15 mouse cellular contexts compared by ENCODE assay signal in the genomic region with DNA sequence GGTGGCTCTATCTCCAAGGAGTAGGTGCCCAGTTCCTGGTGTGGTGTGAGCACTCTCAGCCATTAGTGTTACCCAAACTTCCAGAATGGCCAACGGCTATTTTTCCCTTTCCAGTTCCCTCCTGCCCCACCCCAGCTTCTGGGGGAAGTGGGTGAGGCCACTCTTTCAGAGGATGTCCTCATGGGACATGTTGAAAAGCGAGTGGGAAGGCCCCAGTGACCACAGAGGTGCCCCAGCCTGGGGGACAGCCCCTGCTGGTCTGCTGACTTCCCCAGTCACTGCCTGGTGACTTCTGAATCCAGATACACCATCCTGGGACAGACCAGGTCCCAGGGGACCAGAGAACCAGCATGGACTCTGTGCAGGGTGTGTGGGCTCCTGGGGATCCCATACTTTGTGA. TPM values are rescaled to one million over a fixed set of nuclear protein-coding genes. Genes with fewer than 3 reads are reported as not detected.
DNase-seq lines count a peak whose midpoint lies in the region; ATAC-seq and TF ChIP-seq lines count a peak whose summit lies in the region.
"Had no signal": no experiment of that assay in that cellular context is flagged by ENCODE, and none has a peak within 500 bp of the region (broad histone marks: within the 10 kb centered on the region; RNA-seq: fewer than 3 reads in every experiment).

No protein-coding gene starts in this region.

- H3K4me2 ChIP-seq in heart, embryonic 12.5 days = no peak overlapping the region
- H3K4me2 ChIP-seq: midbrain, embryonic 11.5 days; stomach, embryonic 15.5 days had no signal

- H3K4me3 ChIP-seq in heart, embryonic 10.5 days = no peak overlapping the region
- peak overlapping the region; percentile 58 for H3K4me3 ChIP-seq in bone marrow macrophage, adult 2 months (ENCODE audit: insufficient read depth, low read length)
- H3K4me3 ChIP-seq in midbrain, embryonic 10.5 days = no peak overlapping the region
- H3K4me3 ChIP-seq in heart, embryonic 12.5 days = no peak overlapping the region
- H3K4me3 ChIP-seq: stomach, embryonic 15.5 days had no signal

- H3K27me3 ChIP-seq in heart, embryonic 10.5 days (ENCODE audit: insufficient read depth, poor library complexity, severe bottlenecking) = peaks cover 38% of the 10 kb centered on the region
- H3K27me3 ChIP-seq in midbrain, embryonic 10.5 days (ENCODE audit: low read depth, poor library complexity, severe bottlenecking) = no peaks in the 10 kb centered on the region
- H3K27me3 ChIP-seq in heart, embryonic 12.5 days (replicated peaks) = peaks cover 7% of the 10 kb centered on the region; the same call in 1 of the 2 replicates
- H3K27me3 ChIP-seq: stomach, embryonic 15.5 days had no signal

- ATAC-seq in activated CD4-positive, CD25-positive, alpha-beta regulatory T cell, adult 4 months = no peak
- no peak for ATAC-seq in heart, embryonic 12.5 days (ENCODE audit: insufficient number of reproducible peaks, low FRiP score)
- ATAC-seq: forebrain, postnatal 0 days; hindbrain, embryonic 16.5 days had no signal

- WGBS in heart, embryonic 10.5 days = 68% methylated on average over 2 of the region's 2 CpGs
- WGBS in midbrain, embryonic 10.5 days = 81% methylated on average over 2 of the region's 2 CpGs
- 78% methylated on average over 2 of the region's 2 CpGs for WGBS in heart, embryonic 12.5 days

- no peaks in the 10 kb centered on the region for H3K36me3 ChIP-seq in heart, embryonic 10.5 days
- no peaks in the 10 kb centered on the region for H3K36me3 ChIP-seq in midbrain, embryonic 10.5 days
- H3K36me3 ChIP-seq in heart, embryonic 12.5 days = no peaks in the 10 kb centered on the region
- H3K36me3 ChIP-seq: stomach, embryonic 15.5 days had no signal

- DNase-seq in heart, adult 11 months = peak; percentile 95
- DNase-seq in heart, embryonic 10.5 days (ENCODE audit: low spot score) = no peak
- peak; percentile 57 for DNase-seq in lung, postnatal 36 days
- DNase-seq in spleen, postnatal 10 days (ENCODE audit: low spot score in 2 of 2) = peak; percentile 23 to 43
- no peak for DNase-seq in midbrain, embryonic 10.5 days (ENCODE audit: low spot score)
- DNase-seq: cerebellum, adult 9-10 months; forebrain, postnatal 0 days; kidney, adult 2 months had no signal

- TF ChIP-seq CTCF in bone marrow macrophage, adult 2 months (IDR thresholded peaks at IDR 0.05; ENCODE audit: low read depth, low read length) = no peak

- no peak for TF ChIP-seq POLR2A in bone marrow macrophage, adult 2 months (IDR thresholded peaks at IDR 0.05; ENCODE audit: borderline replicate concordance, low read depth, low read length)

- H3K4me1 ChIP-seq in heart, embryonic 10.5 days = peaks cover 14% of the 10 kb centered on the region
- H3K4me1 ChIP-seq in bone marrow macrophage, adult 2 months (ENCODE audit: control insufficient read depth, insufficient read depth, low read length) = peaks cover 40% of the 10 kb centered on the region
- H3K4me1 ChIP-seq in midbrain, embryonic 10.5 days = no peaks in the 10 kb centered on the region
- H3K4me1 ChIP-seq in heart, embryonic 12.5 days (replicated peaks) = peaks cover 16% of the 10 kb centered on the region

- no peak overlapping the region for H3K9ac ChIP-seq in heart, embryonic 12.5 days
- H3K9ac ChIP-seq: forebrain, postnatal 0 days; stomach, embryonic 15.5 days had no signal

- H3K27ac ChIP-seq in heart, embryonic 10.5 days = no peak overlapping the region
- peak overlapping the region; percentile 96 for H3K27ac ChIP-seq in bone marrow macrophage, adult 2 months (ENCODE audit: insufficient read depth, low read depth, low read length)
- H3K27ac ChIP-seq in midbrain, embryonic 10.5 days (replicated peaks) = no peak overlapping the region
- H3K27ac ChIP-seq in heart, embryonic 12.5 days (ENCODE audit: poor library complexity, severe bottlenecking) = no peak overlapping the region
- H3K27ac ChIP-seq: stomach, embryonic 15.5 days had no signal

- H3K9me3 ChIP-seq in heart, embryonic 10.5 days = no peaks in the 10 kb centered on the region
- no peaks in the 10 kb centered on the region for H3K9me3 ChIP-seq in midbrain, embryonic 10.5 days (replicated peaks)
- no peaks in the 10 kb centered on the region for H3K9me3 ChIP-seq in heart, embryonic 12.5 days (replicated peaks)
- H3K9me3 ChIP-seq: stomach, embryonic 15.5 days had no signal

RNA-seq across cellular contexts. Expression of gene Ncf4, which starts 3.1 kb away (rescaled TPM):
- polyA plus RNA-seq in heart, embryonic 10.5 days (2016; fragmentation: Nextera tagmentation; extraction: Ambion mirVana) = 7.5 and 12.3 TPM in 2 replicates
- 350 and 424 TPM in 2 replicates for polyA plus RNA-seq in bone marrow macrophage, adult 2 months (2012; ENCODE audit: insufficient read depth, insufficient read length, missing spikeins)
- 3.5 and 6.6 TPM in 2 replicates for polyA plus RNA-seq in midbrain, embryonic 10.5 days (2016; fragmentation: Nextera tagmentation; extraction: Ambion mirVana)
- 100 to 1,000 TPM; 178 to 188 TPM for polyA plus RNA-seq in activated CD4-positive, CD25-positive, alpha-beta regulatory T cell, adult 4 months (2017; shearing (Covaris generic))
- polyA plus RNA-seq in heart, embryonic 12.5 days (2016; fragmentation: Nextera tagmentation; extraction: Ambion mirVana) = 11.2 and 13.7 TPM in 2 replicates

RNA-seq across cellular contexts. Expression of gene Pvalb, which starts 41.5 kb away (rescaled TPM):
- polyA plus RNA-seq in heart, embryonic 10.5 days (2016; fragmentation: Nextera tagmentation; extraction: Ambion mirVana) = 0.30 and 1.3 TPM in 2 replicates
- polyA plus RNA-seq in bone marrow macrophage, adult 2 months (2012; ENCODE audit: insufficient read depth, insufficient read length, missing spikeins) = 0.83 TPM in 1 of 2 replicates, not detected in the other
- polyA plus RNA-seq in midbrain, embryonic 10.5 days (2016; fragmentation: Nextera tagmentation; extraction: Ambion mirVana) = 0.12 TPM in 1 of 2 replicates, not detected in the other
- not detected for polyA plus RNA-seq in activated CD4-positive, CD25-positive, alpha-beta regulatory T cell, adult 4 months (2017; shearing (Covaris generic))
- 0.21 and 0.49 TPM in 2 replicates for polyA plus RNA-seq in heart, embryonic 12.5 days (2016; fragmentation: Nextera tagmentation; extraction: Ambion mirVana)
- polyA plus RNA-seq: liver, adult 2 months; midbrain, embryonic 11.5 days had no signal

RNA-seq across cellular contexts. Expression of gene Csf2rb2, which starts 57.9 kb away (rescaled TPM):
- polyA plus RNA-seq in heart, embryonic 10.5 days (2016; fragmentation: Nextera tagmentation; extraction: Ambion mirVana) = 0.75 and 1.5 TPM in 2 replicates
- polyA plus RNA-seq in bone marrow macrophage, adult 2 months (2012; ENCODE audit: insufficient read depth, insufficient read length, missing spikeins) = 66.8 and 71.4 TPM in 2 replicates
- 0.29 and 0.37 TPM in 2 replicates for polyA plus RNA-seq in midbrain, embryonic 10.5 days (2016; fragmentation: Nextera tagmentation; extraction: Ambion mirVana)
- not detected for polyA plus RNA-seq in activated CD4-positive, CD25-positive, alpha-beta regulatory T cell, adult 4 months (2017; shearing (Covaris generic))
- 0.48 and 0.51 TPM in 2 replicates for polyA plus RNA-seq in heart, embryonic 12.5 days (2016; fragmentation: Nextera tagmentation; extraction: Ambion mirVana)

Comparison
In these comparisons a context has a peak if more than half of its experiments do, and no peak if none do; other contexts are left out.
1. DNase-seq: peak in heart, adult 11 months (single experiment), lung, postnatal 36 days (single experiment) and spleen, postnatal 10 days (2 of 2); none in heart, embryonic 10.5 days (single experiment) and midbrain, embryonic 10.5 days (single experiment).
2. RNA of gene Ncf4, which starts 3.1 kb away (polyA plus RNA-seq): 350 to 424 TPM in bone marrow macrophage, adult 2 months and 178 to 188 TPM in activated CD4-positive, CD25-positive, alpha-beta regulatory T cell, adult 4 months; 11.2 to 13.7 TPM in heart, embryonic 12.5 days, 7.5 to 12.3 TPM in heart, embryonic 10.5 days and 3.5 to 6.6 TPM in midbrain, embryonic 10.5 days; every median in the first group is over 10 times any median in the second.
3. RNA of gene Csf2rb2, which starts 57.9 kb away (polyA plus RNA-seq): 66.8 to 71.4 TPM in bone marrow macrophage, adult 2 months; 0.75 to 1.5 TPM in heart, embryonic 10.5 days, 0.48 to 0.51 TPM in heart, embryonic 12.5 days, 0.29 to 0.37 TPM in midbrain, embryonic 10.5 days and not detected in activated CD4-positive, CD25-positive, alpha-beta regulatory T cell, adult 4 months; every median in the first group is over 10 times any median in the second.